Mouse (Mus musculus): ENCODE measurements around the gene P2rx6.

GRCm38 (mm10) chr16:17564771-17565170 is 3.1 kb downstream of the P2rx6 start:
- no peak for TF ChIP-seq CTCF (conservative IDR thresholded peaks at IDR 0.05; ENCODE audit: insufficient read depth, insufficient read length, low read depth, low read length)
- TF ChIP-seq POLR2A (IDR thresholded peaks at IDR 0.05; ENCODE audit: low read depth, low read length): no peak

All from kidney, adult 2 months (tissue).